Mouse (Mus musculus) heart, adult 9 months (tissue): ENCODE data around the gene Nrxn1.

Experiments used
- DNase-seq, 2 experiments: peaks; one replicate each; pipeline ENCODE4 v3.0.0; 2022; ENCODE audit warnings: low spot score in 2 of 2

The Nrxn1 gene

DNA sequence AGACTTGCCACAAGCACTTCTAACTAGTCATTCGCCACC is at the start of gene Nrxn1:
Gene Nrxn1, minus strand, starts transcription at position 30 of the 39 bp plus-strand sequence.
- no peak for DNase-seq

DNA sequence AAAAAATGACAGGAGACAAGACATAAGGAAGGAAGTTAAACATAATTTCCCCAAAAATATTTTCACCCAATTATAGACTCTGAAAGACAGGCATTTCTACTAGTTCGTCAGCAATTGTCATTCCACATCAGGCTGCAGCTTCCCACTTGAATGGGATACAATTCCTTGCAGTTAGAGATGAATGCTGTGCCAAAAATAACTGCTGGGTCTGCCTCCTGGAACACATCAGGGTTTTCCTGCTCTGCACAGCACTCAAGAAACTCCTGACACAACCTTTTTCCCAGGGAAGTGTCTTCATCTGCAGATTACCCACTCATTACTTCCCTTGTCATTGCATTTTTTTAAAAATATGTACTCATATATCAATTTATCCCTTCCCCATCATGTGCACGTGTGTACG is 44.0 kb upstream of the Nrxn1 start:
- DNase-seq = no peak

DNA sequence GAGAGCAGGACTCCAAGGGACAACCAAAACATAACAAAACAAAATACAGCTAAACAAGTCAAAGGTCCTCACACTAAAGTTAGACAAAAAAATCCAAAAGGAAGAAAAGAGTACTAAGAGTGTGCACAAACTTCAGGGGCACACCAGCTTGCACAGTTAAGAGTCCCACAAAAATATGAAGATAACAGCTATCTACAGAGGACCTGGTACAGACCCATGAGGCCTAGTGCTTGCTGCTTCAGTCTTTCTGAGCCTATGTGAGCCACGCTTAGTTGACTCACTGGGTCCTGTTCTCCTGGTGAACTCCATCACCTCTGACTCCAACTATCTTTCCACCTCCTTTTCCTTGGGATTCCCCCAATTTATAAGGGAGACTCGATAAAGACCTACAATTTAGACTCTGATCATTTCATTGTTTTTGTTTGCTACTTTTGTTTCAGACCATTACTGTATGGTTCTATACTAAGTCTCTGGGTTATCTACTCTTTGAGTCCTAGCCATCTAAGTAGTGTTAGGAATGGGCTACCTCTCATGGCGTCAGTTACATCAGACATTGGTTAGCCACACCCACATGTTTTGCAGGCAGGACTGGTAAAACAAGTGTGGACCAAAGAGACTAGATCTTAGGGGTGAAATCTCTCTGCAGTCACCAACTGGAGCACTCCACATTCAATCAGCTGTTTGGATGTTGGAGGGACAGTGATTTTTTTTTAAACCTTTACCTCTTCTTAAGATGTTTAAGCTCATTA is 20.2 kb upstream of the Nrxn1 start:
- DNase-seq = no peak

DNA sequence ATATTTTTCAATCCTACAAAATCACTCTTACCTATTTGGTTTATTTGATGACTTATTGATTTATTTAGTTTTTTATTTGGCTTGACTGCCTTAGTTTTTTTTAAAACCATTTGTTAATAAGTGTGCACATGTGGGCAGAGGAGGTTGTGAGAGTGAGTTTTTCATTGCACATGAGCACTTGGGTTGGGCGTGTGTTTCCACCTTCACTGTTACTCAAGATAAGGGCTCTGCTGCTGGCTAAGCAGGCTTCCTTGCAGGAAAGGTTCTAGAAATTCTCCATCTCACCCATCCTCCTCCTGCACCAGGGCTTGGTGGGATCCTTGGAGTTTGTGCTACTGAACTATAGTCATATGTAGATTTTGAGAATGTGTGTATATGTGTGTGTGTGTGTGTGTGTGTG is 19.2 kb upstream of the Nrxn1 start:
- no peak for DNase-seq

DNA sequence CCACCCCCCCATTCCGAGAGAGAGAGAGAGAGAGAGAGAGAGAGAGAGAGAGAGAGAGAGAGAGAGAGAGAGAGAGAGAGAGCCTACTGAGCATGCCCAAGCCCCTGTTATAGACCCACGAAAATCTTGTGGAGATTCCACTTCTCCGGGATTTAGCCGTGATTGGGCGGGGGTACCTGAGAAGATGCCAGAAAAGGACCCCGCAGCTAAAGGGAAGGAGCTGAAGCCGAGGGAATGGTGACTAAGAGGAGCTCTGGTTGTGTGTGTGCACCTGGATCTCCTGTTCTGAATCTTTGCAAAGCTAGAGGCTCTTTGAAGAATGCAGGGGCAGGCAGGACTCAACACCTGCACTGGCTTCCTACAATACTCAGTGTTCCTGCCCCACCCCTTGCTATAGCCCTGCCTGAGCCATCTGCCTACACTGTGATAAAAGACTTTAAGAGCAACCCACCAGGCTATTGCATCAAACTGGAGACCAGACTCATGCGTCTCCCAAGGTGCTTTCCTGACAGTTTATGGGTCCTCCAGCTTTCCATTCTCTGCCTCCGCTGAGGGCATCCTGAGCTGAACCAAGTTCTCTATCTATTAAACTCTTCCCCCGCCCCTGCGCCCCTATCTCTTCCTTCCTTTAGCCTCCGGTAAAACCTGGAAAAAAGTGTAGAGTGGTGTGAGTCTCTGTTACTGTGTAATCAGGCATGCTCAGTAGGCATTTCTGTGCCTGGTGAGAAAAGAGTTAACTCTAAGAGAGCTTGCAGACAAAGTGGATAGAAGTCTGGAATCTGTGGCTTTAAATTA is 407 bp upstream of the Nrxn1 start:
- DNase-seq = no peak

DNA sequence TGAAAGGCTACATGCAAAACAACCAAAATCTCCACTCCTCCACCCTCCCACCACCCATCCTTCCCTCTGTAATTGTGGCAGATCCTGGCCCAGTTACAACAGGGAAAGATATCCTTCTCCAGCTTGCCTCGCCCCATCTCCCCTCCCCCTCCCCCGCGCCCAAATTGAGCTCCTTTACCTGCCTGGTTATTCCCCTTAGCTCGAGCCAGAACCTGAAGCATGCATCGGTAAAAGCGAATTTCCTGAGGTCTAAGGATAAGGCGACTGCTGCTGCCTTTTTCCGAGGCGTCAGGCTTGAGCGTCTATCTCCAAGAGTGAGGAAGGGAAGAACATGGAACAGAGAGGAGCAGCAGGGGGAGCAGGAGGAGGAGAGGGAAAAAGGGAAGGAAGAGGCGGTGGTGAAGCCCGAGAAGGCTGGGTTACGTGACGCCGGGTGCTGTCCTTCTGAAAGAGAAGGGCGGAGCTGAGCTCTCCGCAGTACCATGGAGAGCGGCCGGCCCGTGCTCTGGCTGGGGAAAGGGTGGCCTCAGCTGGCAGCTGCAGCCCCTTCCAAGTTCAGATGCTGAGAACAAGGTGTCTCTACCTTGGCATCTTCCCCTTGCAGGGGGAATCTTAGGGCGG is 340 bp downstream of the Nrxn1 start:
- peak in 1 of 2 experiments; percentile 4 for DNase-seq

DNA sequence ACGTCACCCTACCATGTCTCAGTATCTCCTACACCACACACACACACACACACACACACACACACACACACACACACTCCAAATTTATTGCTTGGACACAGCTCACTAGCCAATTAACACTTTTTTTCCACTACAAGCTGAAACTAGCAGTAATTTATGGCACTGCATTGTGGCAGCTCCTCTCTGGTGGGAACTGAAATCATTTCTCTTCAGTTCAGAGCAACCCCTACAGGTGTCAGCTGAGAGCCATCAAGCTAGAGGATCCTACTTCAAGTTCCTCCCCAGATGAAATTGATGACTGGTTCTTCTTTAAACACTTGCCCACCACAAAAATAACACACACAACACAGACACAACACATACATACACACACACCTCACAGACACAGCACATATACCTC is 2.2 kb downstream of the Nrxn1 start:
- DNase-seq = no peak

DNA sequence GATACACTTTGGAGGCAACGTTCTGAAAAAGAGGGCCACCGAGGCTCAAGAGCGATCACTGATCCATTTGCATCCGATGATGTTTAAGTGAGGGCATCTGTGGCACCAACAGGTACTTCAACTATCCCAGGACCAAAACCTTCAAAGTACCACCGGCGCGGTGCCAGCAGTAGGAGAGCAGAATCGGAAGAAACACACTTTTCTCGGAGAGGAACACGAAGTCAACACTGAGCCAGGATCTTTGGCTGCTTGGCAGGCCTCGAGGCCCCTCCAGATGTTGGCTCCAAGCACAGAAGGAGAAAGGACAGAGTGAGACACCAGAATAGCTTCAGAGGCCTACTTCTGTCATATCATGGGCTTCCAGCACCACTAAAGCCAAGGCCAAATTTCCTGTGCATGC is 3.9 kb downstream of the Nrxn1 start:
- DNase-seq = no peak

DNA sequence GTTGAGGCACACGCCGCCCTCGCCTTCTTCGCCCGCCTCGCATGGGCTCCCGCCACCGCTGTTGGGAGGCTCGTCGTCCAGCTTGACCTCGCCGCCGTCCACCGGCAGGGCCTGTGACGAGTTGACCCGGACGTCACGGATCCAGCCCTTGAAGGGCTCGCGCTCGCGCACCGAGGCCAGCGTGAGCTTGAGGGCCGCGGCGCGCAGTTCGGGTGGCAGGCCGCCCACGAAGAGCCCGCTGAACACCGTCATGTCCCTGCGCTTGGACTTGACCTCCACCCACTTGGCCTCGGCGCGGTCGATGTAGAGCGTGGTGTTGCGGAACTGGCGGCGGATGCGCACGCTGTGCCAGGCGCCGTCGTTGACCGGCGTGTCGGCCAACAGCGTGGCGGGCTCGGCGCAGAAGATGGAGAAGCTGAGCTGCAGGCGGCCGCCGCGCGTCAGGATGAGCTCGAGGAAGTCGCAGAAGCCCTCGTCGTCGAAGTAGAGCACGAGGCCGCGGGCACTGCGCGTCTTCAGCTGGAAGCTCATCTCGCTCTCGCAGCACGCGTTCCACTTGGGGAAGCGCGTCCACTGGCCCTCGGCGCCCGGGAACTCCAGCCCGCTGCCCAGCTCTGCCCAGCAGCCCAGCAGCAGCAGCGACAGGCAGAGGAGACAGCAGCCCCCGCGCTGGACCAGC is 4.7 kb downstream of the Nrxn1 start:
- DNase-seq = no peak

DNA sequence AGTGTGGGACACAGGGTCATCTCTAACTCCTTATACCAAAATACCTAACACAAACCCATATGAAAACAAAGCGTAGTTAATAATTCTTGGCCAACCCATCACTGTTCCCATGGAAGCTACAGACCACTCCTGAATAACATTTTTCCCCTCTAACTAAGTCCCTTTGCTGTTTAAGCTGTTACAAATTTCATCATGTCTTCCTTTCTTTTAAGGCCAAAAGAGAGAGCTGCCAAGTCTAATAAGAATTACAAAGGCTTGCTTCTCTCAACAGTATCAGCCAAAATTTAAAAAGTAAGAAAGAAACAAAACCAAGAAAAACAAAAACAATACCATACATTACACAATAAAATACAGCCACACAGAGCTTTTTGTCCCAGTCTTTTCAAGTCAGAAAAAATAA is 6.5 kb downstream of the Nrxn1 start:
- DNase-seq = no peak

DNA sequence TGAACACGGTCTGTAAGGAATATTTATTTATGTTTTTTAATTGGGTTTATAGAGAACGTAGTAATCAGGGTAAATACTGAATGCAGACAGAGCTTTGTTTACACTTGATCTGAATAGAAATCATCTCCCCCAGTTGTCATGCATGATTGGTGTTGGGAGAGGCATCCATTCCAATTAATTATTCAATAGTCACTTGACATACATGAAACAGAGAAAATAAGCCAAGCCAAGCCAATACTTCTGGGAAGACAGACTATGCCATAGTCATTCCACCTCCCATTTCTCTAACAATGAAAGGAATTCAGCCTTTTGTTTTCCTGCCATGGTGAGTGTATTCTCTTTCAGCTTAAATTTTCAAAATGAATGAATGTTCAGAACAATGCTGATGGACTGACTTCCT is 7.5 kb downstream of the Nrxn1 start:
- no peak for DNase-seq

DNA sequence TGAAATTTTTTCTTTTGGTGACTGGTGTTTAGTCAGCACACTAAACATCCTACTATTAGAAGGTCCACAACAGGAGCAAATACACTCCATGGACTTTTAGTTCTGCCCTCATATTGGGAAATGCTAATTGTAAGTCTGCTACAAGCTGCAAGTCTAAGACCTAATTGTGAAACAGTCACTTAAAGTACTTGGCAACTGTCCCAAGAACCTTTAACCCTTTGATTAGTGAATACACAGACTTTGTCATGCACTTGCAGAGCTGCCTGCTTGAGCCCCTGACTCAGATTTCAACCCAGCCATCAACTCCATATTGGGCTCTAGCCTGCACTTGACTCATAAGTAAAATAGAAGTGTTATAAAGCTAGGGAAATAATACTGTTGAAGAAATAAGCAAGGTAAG is 13.8 kb downstream of the Nrxn1 start:
- DNase-seq = no peak

DNA sequence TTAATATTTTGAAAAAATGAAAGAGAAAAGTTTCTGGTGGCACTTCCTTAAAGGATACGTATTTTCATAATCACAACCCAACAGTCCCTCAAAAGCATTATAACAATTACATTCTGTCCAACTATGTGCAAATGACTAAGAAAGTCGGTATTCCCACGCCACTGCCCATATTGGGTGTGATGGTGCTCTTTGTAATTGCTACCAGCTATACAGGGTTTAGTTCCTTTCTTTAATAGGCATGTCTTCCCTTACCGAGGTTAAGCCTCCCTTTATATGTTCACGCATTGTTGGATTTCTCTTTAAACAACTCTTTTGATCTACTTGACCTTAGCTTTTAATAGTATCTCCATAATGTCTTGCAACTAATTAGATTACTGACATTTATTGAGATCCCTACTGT is 18.1 kb downstream of the Nrxn1 start:
- no peak for DNase-seq

DNA sequence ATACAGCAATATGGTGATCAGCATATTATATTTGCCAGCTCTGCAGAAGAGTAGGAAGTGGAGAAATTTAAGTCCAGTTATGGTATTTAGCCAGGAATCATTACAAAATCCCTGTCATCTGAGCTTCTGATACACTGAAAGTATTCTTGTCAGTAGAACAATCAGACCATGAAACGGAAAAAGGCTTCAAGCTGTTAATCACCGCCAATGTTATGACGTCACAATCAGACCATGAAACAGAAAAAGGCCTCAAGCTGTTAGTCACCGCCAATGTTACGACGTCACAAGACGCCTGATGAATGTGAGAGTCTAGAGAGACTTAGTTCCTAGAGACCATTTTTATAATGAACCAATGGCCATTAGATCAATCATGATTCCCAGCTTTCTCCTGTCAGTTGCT is 59.4 kb downstream of the Nrxn1 start:
- no peak for DNase-seq

DNA sequence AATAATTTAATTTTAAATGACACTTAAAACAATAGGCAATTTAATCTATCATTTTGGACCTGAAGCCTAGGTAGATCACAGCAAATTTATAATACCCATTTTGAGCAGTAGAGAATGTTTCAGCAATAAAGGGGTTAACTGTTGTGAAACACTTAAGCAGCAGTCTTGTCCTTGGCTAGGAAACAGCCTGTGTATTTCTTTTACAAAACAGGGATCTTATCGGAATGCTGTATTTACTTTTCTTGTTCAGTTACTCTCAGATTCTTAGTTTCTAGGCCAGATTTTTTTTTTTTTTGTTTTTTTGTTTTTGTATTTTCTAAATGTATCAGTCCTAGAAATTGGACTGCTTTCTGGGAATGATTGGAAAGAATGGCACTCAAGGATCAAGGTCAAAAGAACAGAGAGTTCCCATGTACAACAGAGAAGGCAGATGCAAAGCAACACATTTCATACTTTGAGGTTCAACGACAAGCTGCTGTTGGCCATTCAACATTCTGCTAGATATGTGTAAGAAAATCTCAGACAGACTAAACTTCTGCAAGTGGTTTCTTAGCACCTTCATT is 67.7 kb downstream of the Nrxn1 start:
- DNase-seq = peak; percentile 5 to 19

DNA sequence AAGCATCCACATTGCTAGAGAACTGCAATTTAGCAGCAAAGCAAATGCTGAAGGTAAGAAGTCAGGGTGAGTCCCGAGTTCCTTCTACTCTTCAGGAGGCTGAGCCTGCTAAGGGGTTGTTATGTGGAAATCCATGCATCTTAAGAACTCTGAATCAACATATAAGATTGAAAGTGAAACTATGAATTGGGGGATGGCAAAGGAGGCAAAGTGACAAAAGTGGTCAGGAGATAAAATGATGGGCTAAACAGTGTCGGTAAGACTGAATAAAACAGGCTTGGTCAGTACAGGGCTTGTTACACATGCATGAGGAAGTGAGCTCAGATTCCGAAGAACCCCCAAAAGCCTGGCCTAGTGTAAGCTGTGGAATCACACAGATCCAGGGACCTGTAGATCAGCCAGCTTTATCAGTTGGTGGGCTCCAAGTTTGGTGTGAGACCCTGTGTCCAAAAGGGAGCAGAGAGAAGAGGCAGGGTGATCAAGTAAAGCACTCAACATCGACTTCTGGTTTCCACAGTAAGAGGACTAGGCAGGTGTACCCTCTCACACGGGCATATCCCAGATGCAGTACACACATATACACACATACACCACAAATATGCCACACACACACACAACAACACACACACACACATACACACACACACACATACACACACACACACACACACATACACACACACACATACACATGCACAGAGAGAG is 85.3 kb downstream of the Nrxn1 start:
- DNase-seq = no peak

DNA sequence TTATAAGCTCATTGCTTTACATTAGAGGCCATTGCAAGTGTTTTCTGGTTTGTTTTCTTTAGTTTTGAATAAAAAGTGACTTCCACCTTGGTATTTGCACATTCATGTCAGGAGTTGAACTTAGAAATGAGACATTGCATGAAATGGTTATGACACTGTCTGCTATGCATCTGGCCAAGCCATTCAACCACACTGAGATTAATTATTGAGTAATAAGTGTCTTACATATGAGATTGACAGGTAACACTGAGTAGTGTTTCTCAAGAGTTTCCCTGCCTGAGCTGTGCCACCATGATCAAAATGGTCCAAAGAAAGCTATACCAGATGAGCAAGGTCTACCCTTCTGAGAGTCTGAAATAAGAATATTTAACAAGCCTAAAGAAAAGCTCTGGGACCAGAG is 92.5 kb downstream of the Nrxn1 start:
- DNase-seq = no peak

DNA sequence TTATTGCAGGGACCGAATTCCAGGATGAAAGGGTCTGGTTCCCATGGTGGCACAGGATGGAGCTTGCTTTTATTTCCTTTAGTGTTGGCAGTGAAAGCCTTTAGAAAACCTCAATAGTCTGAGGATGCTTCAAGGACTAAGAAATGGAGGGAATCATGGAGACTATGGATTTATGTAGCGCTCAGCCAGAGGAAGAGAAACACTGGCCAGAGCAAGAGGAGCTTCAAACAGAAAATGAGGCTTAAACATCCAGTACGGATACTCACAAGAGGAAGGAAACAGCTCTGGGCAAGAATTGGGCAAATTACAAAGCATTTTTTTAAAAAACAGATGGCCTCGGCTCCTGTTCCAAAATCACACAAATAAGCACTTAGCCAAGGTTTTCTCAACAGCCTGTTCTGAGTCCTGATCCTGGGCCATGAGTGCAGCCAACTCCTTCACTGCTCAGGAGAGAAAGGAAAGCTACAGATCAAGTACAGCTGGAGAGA is 93.2 kb downstream of the Nrxn1 start:
- peak; percentile 51 to 59 for DNase-seq

DNA sequence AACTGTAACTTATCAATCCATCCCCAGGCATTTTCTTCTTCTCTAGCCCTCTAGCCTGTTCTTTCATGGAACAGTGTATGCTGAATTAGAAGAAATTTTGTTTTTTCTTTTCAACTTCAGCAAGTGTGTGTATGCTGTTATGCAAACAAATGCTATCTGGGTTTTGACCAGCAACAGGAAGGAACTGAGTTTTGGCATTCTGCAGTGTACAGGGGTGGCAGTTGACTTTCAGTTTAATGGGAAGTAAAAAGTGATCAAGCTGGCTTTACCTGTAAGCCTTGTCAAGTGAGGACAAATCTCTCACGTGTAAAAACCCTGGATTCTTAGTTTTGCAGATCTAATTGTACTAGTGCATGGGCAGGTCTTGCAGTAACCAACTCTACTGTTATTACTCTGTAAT is 95.2 kb downstream of the Nrxn1 start:
- no peak for DNase-seq

DNA sequence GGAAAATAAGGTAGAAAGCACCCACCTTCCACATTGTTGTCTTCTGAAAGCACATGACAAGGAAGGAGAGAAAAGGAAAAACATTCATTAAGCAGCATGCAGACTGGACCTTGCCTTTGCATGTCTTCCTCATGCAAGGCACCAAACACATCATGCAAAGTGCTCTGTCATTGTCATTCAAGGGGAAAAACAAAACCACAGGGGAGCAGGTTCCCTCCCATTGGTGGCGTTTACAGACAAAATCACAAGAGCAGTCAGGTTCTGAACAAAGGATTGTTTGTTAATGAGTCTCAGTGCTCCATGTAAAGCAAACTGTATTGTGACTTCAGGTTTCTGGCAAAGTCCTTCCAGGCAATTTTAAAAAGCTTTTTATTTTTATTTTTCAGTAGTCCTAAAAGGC is 97.4 kb downstream of the Nrxn1 start:
- no peak for DNase-seq

DNA sequence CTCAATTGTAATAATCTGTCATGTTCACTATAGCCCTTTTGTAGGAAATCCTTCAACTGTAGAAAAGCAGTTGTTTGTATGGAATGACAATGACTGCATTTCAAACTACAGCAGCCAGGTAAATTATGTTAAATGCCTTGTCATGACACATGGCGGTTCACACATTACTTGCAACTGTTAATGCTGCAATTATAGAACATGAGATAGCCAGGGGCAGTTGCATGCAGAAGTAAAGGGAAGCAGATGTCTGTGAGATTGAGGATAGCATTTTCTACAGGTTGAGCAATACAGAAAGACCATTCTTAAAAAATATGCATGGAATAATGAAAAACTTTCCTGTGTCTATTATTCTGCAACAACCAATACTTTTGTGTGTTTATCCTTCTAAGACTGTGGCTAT is 98.6 kb downstream of the Nrxn1 start:
- DNase-seq = no peak

DNA sequence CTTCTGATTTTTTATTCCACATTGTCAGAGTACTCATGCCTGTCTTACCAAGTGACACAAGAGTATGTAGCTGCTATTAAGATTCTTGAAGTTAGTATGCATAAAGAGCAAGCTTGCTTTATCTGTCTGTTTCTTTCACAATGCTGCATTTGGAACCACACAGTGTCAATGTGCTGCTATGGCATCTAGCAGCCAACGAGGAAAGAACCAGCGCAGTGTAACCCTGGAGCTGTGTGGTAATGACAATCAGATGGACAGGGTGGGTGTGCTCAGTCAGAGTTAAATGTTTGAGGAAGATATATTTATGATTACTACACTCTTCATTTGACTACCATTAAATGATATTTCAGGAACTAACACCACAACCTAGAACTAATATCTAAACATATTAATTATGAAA is 102.1 kb downstream of the Nrxn1 start:
- DNase-seq = no peak
